Mouse (Mus musculus): ENCODE results near the gene Gm21915.

DNA sequence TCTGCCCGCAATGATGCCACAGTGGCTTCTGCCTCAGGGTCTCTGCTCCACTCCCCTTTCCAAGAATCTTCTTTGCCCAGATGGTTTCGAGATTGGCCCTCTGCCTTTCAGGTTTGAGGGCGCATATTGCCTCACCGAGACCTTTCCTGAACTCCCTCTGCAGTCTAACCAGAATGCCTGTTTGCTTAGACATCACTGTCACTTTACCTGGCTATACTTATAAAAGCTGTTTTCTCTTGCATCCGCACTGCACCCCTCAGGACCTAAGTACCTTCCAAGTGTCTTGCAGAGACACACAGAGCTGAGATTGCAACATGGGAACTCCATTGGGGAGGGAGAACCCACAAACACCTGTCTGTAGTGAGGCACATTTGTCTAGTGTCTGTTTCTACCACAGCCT, 29.8 kb downstream of the Gm21915 start:
- TF ChIP-seq CTCF (IDR thresholded peaks at IDR 0.05; ENCODE audit: low read depth), result no peak
- no peak for TF ChIP-seq EP300 (IDR thresholded peaks at IDR 0.05; ENCODE audit: low read depth)
